Mouse (Mus musculus) adrenal gland, postnatal 10 days (tissue): ENCODE results near the gene Qpctl. TPM values are rescaled to one million over a fixed set of nuclear protein-coding genes. Genes with fewer than 3 reads are reported as not detected.

Experiments
- microRNA-seq: library from miRNA; unstranded; fragments of <30 nt; microRNA quantifications from one replicate; pipeline ENCODE4 v1.2.0, GENCODE M21; 2021
- total RNA-seq, 2 experiments: library from RNA; stranded (reverse); gene quantifications; 2 replicates each; pipeline ENCODE4 v1.2.3; 2021

Gene Qpctl
- total RNA-seq, 2 experiments from 2014 or later, result 12.5 to 12.6 TPM

Small RNA genes lying within 50 kb of the gene (microRNA-seq; reads per million reads assigned to microRNA genes)
- 723 reads per million, percentile 69 among the genes with 10 or more reads in this experiment for gene Mir330

Other genes with a start within 250 kb of the Qpctl start
- gene Ccdc61, start 238.9 kb downstream of the Qpctl start, total RNA-seq, result 10 to 100 TPM; 12.5 to 13.9 TPM
- gene Nova2, start 223.4 kb downstream of the Qpctl start, total RNA-seq, result 1 to 10 TPM; 6.1 to 7.4 TPM
- not detected for gene Nanos2, start 161.9 kb downstream of the Qpctl start, total RNA-seq
- gene Mypop, start 158.0 kb downstream of the Qpctl start, total RNA-seq, result 1 to 10 TPM; 6.4 to 6.8 TPM
- 10 to 100 TPM; 36.9 to 37.2 TPM for gene Irf2bp1, start 145.2 kb downstream of the Qpctl start, total RNA-seq
- gene Foxa3, start 125.8 kb downstream of the Qpctl start, total RNA-seq, result 10 to 100 TPM in 1 of 2 experiments, 1 to 10 TPM in 1; 4.8 to 14.0 TPM
- 10 to 100 TPM; 78.0 to 89.0 TPM for gene Sympk, start 124.9 kb downstream of the Qpctl start, total RNA-seq
- gene Rsph6a, start 94.6 kb downstream of the Qpctl start, total RNA-seq, result not detected
- gene Dmwd, start 73.1 kb downstream of the Qpctl start, total RNA-seq, result 10 to 100 TPM; 43.5 to 48.4 TPM
- gene Dmpk, start 65.4 kb downstream of the Qpctl start, total RNA-seq, result 10 to 100 TPM; 51.8 to 93.9 TPM
- 10 to 100 TPM; 12.3 to 17.3 TPM for gene Six5, start 54.7 kb downstream of the Qpctl start, total RNA-seq
- gene Gm4969, start 30.9 kb downstream of the Qpctl start, total RNA-seq, result under 1 TPM; 0.21 to 0.24 TPM
- gene Fbxo46, start 29.4 kb downstream of the Qpctl start, total RNA-seq, result 10 to 100 TPM; 10.7 to 11.1 TPM
- gene Snrpd2, start 431 bp upstream of the Qpctl start, total RNA-seq, result 10 to 100 TPM; 90.1 to 91.2 TPM
- gene Gipr, start 16.8 kb upstream of the Qpctl start, total RNA-seq, result under 1 TPM; 0.75 to 0.94 TPM
- gene Eml2, start 27.1 kb upstream of the Qpctl start, total RNA-seq, result 10 to 100 TPM; 37.7 to 41.0 TPM
- 1 to 10 TPM; 7.4 to 9.2 TPM for gene Gpr4, start 63.2 kb upstream of the Qpctl start, total RNA-seq
- gene Opa3, start 79.0 kb upstream of the Qpctl start, total RNA-seq, result 10 to 100 TPM; 26.5 to 26.6 TPM
- 10 to 100 TPM; 73.9 to 77.2 TPM for gene Vasp, start 122.5 kb upstream of the Qpctl start, total RNA-seq
- gene Ppm1n, start 130.8 kb upstream of the Qpctl start, total RNA-seq, result under 1 TPM in 1 of 2 experiments, not detected in 1; 0.30 TPM
- 10 to 100 TPM; 20.2 to 59.7 TPM for gene Rtn2, start 133.3 kb upstream of the Qpctl start, total RNA-seq
- gene Fosb, start 160.8 kb upstream of the Qpctl start, total RNA-seq, result 10 to 100 TPM in 1 of 2 experiments, 1 to 10 TPM in 1; 1.2 to 12.9 TPM
- gene Ercc1, start 195.5 kb upstream of the Qpctl start, total RNA-seq, result 10 to 100 TPM; 37.1 to 41.3 TPM
- 10 to 100 TPM; 11.5 to 11.7 TPM for gene Cd3eap, start 210.2 kb upstream of the Qpctl start, total RNA-seq
- gene Ppp1r13l, start 210.5 kb upstream of the Qpctl start, total RNA-seq, result 1 to 10 TPM; 5.0 to 6.0 TPM
- gene Ercc2, start 232.7 kb upstream of the Qpctl start, total RNA-seq, result 10 to 100 TPM; 18.8 to 29.0 TPM